7 mouse cellular contexts compared by ENCODE assay signal in the genomic region with DNA sequence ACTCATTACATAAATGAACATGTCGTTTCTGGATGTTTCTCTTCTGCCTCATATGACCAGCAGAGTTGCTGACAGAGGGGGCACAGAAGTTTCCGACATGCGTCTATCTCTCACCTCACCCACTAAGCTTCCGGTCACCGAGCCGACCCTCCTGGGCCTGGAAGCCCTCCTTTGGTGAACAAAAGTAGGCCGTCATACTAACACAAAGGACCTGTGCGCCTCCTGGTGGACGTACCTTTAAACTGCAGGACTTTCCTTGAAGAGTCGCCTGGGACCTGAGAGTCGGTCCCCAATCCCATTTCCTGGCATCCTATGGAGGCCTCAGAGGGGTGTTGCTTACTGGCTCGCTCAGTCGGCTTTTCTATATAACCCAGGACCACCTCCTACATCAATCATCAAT. TPM values are rescaled to one million over a fixed set of nuclear protein-coding genes. Genes with fewer than 3 reads are reported as not detected.
A peak's percentile ranks its signal among the peaks of the same experiment; 100 is the strongest.
DNase-seq lines count a peak whose midpoint lies in the region; ATAC-seq lines count a peak whose summit lies in the region.

No protein-coding gene starts in this region.

- 18% methylated on average over 13 of the region's 13 CpGs for WGBS in embryonic facial prominence, embryonic 13.5 days
- 9% methylated on average over 13 of the region's 13 CpGs for WGBS in heart, embryonic 12.5 days

- H3K27ac ChIP-seq in embryonic facial prominence, embryonic 13.5 days, result no peak overlapping the region
- no peak overlapping the region for H3K27ac ChIP-seq in heart, embryonic 12.5 days (ENCODE audit: poor library complexity, severe bottlenecking)

- no peak for ATAC-seq in embryonic facial prominence, embryonic 13.5 days (ENCODE audit: insufficient number of reproducible peaks, insufficient read depth, low FRiP score, low TSS enrichment, low read depth)
- no peak for ATAC-seq in heart, embryonic 12.5 days (ENCODE audit: insufficient number of reproducible peaks, low FRiP score)

- H3K36me3 ChIP-seq in embryonic facial prominence, embryonic 13.5 days, result no peaks in the 10 kb centered on the region
- no peaks in the 10 kb centered on the region for H3K36me3 ChIP-seq in heart, embryonic 12.5 days

- H3K27me3 ChIP-seq in embryonic facial prominence, embryonic 13.5 days, result no peaks in the 10 kb centered on the region
- no peaks in the 10 kb centered on the region for H3K27me3 ChIP-seq in heart, embryonic 12.5 days (replicated peaks)

- peaks cover 14% of the 10 kb centered on the region for H3K4me1 ChIP-seq in embryonic facial prominence, embryonic 13.5 days
- peaks cover 17% of the 10 kb centered on the region for H3K4me1 ChIP-seq in heart, embryonic 12.5 days (replicated peaks)

- H3K4me2 ChIP-seq in embryonic facial prominence, embryonic 13.5 days, result no peak overlapping the region; the same call in 1 of the 2 replicates
- peak overlapping the region; percentile 31; the same call in 1 of the 2 replicates for H3K4me2 ChIP-seq in heart, embryonic 12.5 days

- DNase-seq in ES-CJ7 (ENCODE audit: low read depth, low spot score), result peak; percentile 90
- DNase-seq in adrenal gland, postnatal 36 days, result peak; percentile 76 to 82
- peak; percentile 69 for DNase-seq in layer of hippocampus, adult 9-11 months
- peak; percentile 74 for DNase-seq in lung, postnatal 25 days (ENCODE audit: low spot score)
- DNase-seq in skeletal muscle tissue, adult 2 months (ENCODE audit: low read depth, low spot score), result peak; percentile 69

- H3K9me3 ChIP-seq in embryonic facial prominence, embryonic 13.5 days, result no peaks in the 10 kb centered on the region
- H3K9me3 ChIP-seq in heart, embryonic 12.5 days (replicated peaks), result no peaks in the 10 kb centered on the region

- no peak overlapping the region for H3K4me3 ChIP-seq in embryonic facial prominence, embryonic 13.5 days
- H3K4me3 ChIP-seq in heart, embryonic 12.5 days, result no peak overlapping the region

- peak overlapping the region; percentile 17; the same call in 1 of the 2 replicates for H3K9ac ChIP-seq in embryonic facial prominence, embryonic 13.5 days
- H3K9ac ChIP-seq in heart, embryonic 12.5 days, result no peak overlapping the region

RNA-seq across cellular contexts. Expression of a gene that starts 11.3 kb away (rescaled TPM):
- total RNA-seq in adrenal gland, postnatal 36 days (2021), result not detected
- polyA plus RNA-seq in embryonic facial prominence, embryonic 13.5 days (2015; fragmentation: Nextera tagmentation; extraction: Ambion mirVana), result 0.29 and 0.41 TPM in 2 replicates
- 0.04 and 0.06 TPM in 2 replicates for polyA plus RNA-seq in heart, embryonic 12.5 days (2016; fragmentation: Nextera tagmentation; extraction: Ambion mirVana)

RNA-seq across cellular contexts. Expression of a gene that starts 17.3 kb away (rescaled TPM):
- total RNA-seq in adrenal gland, postnatal 36 days (2021), result not detected
- not detected in 2 replicates for polyA plus RNA-seq in embryonic facial prominence, embryonic 13.5 days (2015; fragmentation: Nextera tagmentation; extraction: Ambion mirVana)
- not detected in 2 replicates for polyA plus RNA-seq in heart, embryonic 12.5 days (2016; fragmentation: Nextera tagmentation; extraction: Ambion mirVana)

RNA-seq across cellular contexts. Expression of a gene that starts 25.4 kb away (rescaled TPM):
- 10 to 100 TPM; 54.8 to 60.0 TPM for total RNA-seq in adrenal gland, postnatal 36 days (2021)
- polyA plus RNA-seq in embryonic facial prominence, embryonic 13.5 days (2015; fragmentation: Nextera tagmentation; extraction: Ambion mirVana), result 99.9 and 103 TPM in 2 replicates
- polyA plus RNA-seq in heart, embryonic 12.5 days (2016; fragmentation: Nextera tagmentation; extraction: Ambion mirVana), result 75.8 and 77.5 TPM in 2 replicates
